Mouse (Mus musculus) thymus, postnatal 14 days (tissue): ENCODE measurements around the gene Cenpt.

ENCODE experiments used
- DNase-seq: peaks from one replicate; pipeline ENCODE4 v3.0.0; 2021

Gene Cenpt

DNA sequence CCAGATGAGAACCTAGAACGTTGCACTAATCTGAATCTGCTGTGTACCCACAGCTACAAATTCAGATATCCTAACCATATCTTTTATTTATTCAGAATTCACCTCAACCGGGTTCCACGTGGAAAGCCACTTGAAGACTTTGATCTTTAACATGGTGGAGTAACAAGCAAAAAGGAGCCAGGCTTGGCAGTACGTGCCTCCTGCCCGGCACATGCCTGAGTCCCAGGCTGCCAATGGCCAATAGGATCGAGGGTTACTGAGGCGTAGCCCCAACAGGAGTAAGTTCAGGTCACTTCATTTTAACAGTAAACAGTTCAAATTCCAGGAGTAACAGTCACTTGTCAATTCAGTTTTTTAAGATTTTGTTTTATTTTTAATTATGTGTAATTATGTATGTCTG is 48.3 kb downstream of the Cenpt start:
- DNase-seq: no peak

DNA sequence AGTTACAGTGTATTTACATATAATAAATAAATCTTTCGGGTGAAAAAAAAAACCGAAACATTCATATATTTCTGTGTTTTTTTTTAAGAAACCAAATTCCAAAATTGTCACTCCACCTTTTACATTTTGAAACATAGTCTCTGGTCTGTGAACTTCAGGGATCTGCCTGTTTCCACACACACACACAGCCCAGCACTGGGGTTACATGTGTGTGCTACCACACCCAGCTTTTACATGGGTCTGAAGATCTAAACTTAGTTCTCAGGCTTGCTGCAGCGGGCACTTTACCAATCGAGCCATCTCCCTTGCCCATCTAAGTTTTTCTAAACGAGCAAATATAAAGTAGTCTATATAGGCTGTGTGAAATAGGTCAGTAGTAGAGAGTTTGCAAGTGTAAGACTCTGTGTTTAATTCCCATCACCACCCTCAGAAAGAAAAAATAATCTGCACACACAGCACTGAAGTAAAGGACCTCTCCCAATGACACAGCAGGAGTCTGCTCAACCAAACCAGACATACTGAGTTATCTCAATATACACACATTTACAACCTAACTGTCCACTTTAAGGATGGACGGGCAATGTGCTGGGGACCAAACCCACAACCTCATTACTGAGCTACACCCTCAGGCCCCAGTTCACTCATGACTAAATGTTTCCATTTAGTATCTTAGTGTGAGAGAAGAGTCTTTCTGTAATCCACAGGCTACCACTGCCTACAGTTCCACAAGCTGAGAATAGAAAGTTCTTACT is 51.7 kb downstream of the Cenpt start:
- DNase-seq: no peak

GRCm38 (mm10) chr8:105799091-105799812 is 53.8 kb downstream of the Cenpt start:
- no peak for DNase-seq

- no peak for DNase-seq
Observed at GRCm38 (mm10) chr8:105798408-105798807, 54.7 kb downstream of the Cenpt start.

DNA sequence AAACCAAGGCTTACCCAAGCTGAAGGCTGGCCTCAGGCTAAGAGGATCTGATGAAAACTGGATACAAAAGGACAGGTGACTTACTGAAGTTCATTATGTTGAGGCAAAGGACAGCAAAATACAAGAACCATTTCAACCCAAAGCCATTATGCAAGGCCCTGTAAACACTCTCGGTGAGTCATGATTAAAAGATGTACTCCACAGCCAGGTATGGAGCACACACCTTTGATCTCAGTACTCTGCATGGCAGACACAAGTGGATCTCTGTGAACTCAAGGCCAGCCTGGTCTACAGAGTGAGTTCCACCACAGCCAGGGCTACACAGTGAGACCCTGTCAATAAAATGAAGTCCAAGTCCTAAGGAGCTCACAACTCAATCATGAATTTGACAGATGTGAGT is 57.3 kb downstream of the Cenpt start:
- DNase-seq: no peak
